Mouse (Mus musculus) left cerebral cortex, postnatal 14 days (tissue): Measurements from ENCODE around the gene Arpc2. TPM values are rescaled to one million over a fixed set of nuclear protein-coding genes. Genes with fewer than 3 reads are reported as not detected.

Source experiments
- DNase-seq, 2 experiments: peaks; one replicate each; pipeline ENCODE4 v3.0.0; 2021 to 2022; ENCODE audit warnings: low spot score in 2 of 2, mixed read lengths in 1 of 2
- intact Hi-C: fragments of 180-260 bp; cut with DNase I; formaldehyde crosslinking; loops from one replicate; pipeline ENCODE4 v1.15.1; 2025
- total RNA-seq, 2 experiments: library from RNA; stranded (reverse); gene quantifications; 2 replicates each; pipeline ENCODE4 v1.2.3; 2021

The Arpc2 gene
- total RNA-seq, 2 experiments from 2014 or later: 281 to 300 TPM

- DNase-seq: no peak
- intact Hi-C loops: no loop called here
Measured at GRCm38 (mm10) chr1:74294090-74294643, 58.3 kb downstream of the Arpc2 start.

DNA sequence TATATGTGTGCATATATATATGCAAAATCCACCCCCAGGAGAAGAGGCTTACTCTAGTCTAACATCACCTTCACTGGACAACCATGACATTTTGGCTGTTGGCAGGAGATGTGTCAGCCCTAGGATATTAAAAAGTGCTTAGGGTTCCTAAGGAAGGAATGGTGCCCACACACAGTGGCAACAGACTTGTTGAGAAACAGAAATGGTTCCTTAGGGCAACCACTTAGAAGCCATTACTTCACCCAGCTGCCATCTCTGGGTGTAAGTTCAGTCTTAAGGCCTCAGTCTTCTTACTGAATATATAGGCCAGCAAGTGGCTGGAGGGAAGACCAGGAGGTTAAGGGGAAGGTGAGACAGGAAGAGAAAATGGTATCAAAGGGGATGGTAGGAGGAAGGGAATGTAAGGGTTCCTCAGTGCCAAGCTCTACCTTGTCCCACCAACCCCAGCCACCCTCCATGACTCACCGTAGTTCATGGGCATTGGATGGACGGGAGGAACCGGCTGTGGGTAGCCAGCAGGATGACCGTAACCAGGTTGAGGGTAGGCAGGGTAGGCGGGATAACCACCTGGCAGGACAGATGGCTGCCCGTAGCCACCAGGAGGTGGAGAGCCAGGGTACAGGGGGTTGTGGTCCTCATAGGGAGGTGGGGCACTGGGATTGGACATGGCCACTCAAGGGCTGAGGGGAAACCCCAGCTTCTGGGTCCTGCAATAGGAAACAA lies 59.0 kb downstream of the Arpc2 start:
- intact Hi-C loops: no loop called here
- no peak for DNase-seq

GRCm38 (mm10) chr1:74295456-74296171 lies 59.7 kb downstream of the Arpc2 start:
- intact Hi-C loops: no loop called here

GRCm38 (mm10) chr1:74296477-74296876 lies 60.6 kb downstream of the Arpc2 start:
- DNase-seq: no peak
- intact Hi-C loops: no loop called here

More at GRCm38 (mm10) chr1:74295456-74296171, 59.7 kb downstream of the Arpc2 start:
- peak; percentile 74 to 90 for DNase-seq

DNA sequence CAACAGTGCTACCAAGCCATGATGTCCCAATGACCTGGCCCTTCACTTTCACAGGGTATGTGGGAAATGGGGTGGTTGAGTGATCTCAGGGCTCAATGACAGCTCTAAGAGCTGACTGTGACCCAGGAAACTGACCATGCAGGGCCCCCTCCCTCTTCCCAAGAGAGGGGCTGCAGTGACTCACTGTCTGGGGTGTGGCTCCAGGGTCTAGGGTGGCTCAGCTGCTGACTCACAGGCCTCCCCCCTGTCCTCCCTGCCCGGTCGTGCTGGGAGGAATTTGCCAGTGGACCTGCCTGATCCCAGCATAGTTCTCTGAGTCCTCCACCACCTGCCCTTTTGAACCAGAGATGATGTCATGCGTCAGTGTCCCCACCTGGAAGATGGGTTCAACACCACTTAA lies 61.4 kb downstream of the Arpc2 start:
- intact Hi-C loops: no loop called here
- no peak for DNase-seq

GRCm38 (mm10) chr1:74298157-74298750 lies 62.4 kb downstream of the Arpc2 start:
- DNase-seq: no peak
- intact Hi-C loops: no loop called here

DNA sequence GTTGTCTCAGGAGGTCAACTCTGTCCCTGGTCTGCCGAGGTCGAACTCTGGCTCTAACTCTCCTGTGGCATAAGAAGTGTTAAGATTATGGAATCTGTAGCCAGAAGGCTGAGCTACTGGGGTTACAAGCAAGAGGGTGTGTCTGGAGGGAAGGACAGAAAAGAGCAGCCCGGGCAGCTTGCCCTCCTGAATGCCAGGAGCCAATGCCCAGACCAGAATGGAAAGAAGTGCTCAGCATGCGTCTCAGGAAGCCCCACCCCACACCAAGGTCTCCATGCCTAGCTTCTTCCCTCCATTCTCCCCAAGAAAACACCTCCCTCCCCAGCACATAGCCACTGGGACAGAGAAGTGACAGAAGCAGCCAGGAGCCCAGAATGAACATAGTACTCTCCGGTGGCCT lies 63.1 kb downstream of the Arpc2 start:
- no peak for DNase-seq
- intact Hi-C loops: no loop called here

- intact Hi-C loops: no loop called here
- DNase-seq: no peak
Measured at GRCm38 (mm10) chr1:74300347-74301110, 64.6 kb downstream of the Arpc2 start.

GRCm38 (mm10) chr1:74302229-74302628 lies 66.3 kb downstream of the Arpc2 start:
- intact Hi-C loops: no loop called here
- DNase-seq: no peak

- no peak for DNase-seq
- intact Hi-C loops: no loop called here
Measured at GRCm38 (mm10) chr1:74302835-74303234, 67.0 kb downstream of the Arpc2 start.

DNA sequence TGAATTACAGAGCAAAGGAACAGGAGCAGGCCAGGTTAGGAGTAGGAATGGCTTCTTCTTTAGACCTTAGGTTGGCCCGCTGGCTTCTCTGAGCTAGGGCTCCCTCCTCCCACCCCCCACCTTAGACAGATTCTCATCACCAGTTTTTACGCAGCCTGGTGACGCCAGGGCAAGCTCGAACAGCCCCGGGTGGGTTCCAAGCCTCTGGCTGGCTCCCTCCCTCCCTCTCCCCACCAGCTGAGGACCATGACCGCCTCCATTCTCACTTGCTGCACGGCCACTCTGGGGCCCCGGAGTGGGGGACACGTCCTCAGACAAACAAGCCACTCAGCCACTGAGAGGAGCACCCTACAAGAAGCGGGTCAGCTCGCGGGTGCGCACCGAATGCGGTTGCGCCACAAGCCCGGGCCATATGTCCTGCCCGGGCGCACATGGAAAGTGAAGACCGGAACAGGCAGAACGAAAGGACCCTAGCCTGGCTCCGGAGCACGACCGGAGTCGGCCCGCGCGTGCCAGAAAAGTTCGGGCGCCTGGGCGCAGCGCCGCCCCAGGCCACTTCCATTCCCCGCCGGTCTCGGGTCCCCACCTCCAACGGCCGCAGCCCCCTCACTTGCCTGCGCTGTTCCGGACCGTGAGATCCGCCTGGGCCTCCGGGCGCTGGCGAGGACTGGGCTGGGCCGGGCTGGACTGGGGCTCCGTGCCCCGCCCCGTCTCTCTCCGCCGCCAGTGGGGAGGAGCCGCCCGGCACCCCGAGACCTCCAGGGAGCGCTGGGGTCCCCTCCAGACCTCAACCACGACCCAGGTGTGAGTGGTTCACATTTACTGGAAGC lies 67.8 kb downstream of the Arpc2 start:
- intact Hi-C loops: no loop called here

DNA sequence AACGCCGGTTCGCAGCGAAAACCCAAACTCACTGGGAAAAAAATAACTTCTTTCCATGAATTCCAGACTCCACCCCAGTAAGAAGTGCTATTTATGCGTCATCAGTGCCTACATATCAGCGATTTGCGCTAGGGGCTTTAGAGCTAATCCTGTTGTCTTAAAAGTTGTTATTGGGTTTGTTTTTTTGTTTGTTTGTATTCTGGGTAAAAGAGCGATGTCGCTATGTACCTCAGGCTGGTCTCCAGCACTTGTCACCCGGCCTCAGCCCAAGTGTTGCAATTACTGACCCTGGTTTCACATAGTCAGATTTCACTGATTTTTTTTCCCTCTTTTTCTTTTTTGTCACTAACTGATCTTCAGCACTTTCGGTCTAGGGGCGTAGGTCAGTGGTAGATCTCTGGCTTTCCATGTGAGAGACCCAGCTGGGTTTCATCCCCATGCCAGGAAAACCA lies 68.5 kb downstream of the Arpc2 start:
- no peak for DNase-seq
- intact Hi-C loops: no loop called here

More for the DNA sequence above, 67.8 kb downstream of the Arpc2 start:
- DNase-seq: peak in 1 of 2 experiments; percentile 43

- intact Hi-C loops: no loop called here
Measured at GRCm38 (mm10) chr1:74304946-74305345, 69.1 kb downstream of the Arpc2 start.

DNA sequence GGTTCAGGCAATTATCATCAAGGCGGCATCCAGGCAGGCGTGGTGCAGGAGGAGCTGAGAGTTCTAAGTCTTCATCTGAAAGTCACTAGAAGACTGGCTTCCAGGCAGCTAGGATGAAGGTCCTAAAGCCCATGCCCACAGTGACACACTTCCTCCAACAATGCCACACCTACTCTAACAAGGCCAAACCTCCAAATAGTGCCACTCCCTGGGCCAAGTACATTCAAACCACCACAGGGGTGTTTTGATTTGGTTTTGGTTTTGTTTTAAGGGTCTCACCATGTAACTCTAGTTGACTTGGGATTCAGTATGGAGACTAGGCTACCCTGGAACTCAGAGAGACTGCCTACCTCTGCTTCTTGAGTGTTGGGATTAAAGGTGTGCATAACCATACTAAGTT lies 69.6 kb downstream of the Arpc2 start, which contains the start of gene Tmbim1:
TSS of gene Tmbim1 (minus strand) at position 101 of the 400 bp plus-strand sequence.
- intact Hi-C loops: no loop called here
- no peak for DNase-seq

More at GRCm38 (mm10) chr1:74304946-74305345, 69.1 kb downstream of the Arpc2 start:
- DNase-seq: no peak

DNA sequence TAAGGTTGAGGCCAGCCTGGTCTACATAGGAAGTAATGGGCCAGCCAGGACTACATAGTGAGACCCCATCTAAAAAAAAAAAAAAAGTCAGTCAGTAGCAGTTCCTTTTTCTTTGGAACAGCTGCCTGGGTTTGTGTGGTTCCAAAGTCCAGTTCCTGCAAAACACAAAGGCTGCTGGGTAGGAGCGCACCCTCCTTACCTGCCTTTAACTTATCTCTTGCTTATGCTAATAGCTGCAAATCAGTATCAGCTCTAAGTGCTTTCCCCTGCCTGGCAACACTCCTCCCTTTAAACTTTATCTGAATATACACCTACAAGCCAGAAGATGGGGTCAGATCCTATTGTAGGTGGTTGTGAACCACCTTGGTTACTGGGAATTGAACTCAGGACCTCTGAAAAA lies 71.3 kb downstream of the Arpc2 start:
- no peak for DNase-seq
- intact Hi-C loops: no loop called here

GRCm38 (mm10) chr1:74308001-74308964 lies 72.4 kb downstream of the Arpc2 start:
- intact Hi-C loops: no loop called here

DNA sequence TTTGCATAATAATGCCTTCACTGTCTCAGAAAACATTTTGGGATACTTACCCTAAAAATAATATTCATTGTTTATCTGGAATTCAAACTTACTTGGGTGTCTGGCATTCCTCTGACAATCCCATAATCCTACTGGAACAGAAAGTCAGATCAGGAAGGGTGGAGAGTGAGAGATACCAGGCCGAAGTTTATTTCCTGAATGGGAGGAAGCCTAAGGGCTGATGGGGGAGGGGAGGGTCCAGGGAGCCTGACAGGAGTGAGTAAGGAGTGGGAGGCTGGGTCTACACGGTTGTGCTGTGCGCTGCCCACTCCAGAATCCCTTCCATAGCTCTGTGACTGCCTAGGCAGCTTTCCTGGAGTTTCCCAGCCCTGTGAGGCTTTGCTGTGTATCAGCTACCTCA lies 73.9 kb downstream of the Arpc2 start:
- no peak for DNase-seq
- intact Hi-C loops: no loop called here

More at GRCm38 (mm10) chr1:74308001-74308964, 72.4 kb downstream of the Arpc2 start:
- no peak for DNase-seq
